17 mouse cellular contexts compared by ENCODE assay signal in the genomic region with DNA sequence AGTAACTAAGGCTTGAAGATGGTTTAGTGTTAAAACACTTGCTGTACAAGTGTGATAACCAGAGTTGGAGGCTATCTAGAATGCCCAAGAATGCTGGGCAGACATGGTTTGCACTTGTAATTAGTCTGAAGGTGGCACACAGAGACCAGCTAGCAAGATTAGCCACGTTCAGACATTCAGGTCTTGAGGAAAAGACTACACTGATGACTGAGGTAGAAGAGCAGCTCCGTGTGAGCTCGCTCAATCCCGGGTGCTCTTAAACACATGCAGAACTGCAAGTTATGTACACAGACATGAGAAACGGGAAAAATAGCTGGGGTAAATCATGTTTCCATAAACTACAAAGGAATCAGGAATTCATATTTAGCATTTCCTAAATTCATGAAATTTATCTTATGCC.
"Had no signal": no experiment of that assay in that cellular context is flagged by ENCODE, and none has a peak within 500 bp of the region (broad histone marks: within the 10 kb centered on the region; RNA-seq: fewer than 3 reads in every experiment).

No protein-coding gene starts in this region.

- ATAC-seq: liver, postnatal 0 days; lung, postnatal 0 days; midbrain, embryonic 13.5 days; midbrain, embryonic 15.5 days had no signal

- H3K4me1 ChIP-seq: lung, embryonic 15.5 days; midbrain, embryonic 13.5 days; midbrain, embryonic 15.5 days; neural tube, embryonic 13.5 days; neural tube, embryonic 15.5 days had no signal

- H3K9me3 ChIP-seq: liver, embryonic 15.5 days; lung, embryonic 15.5 days; midbrain, embryonic 13.5 days; midbrain, embryonic 15.5 days; neural tube, embryonic 13.5 days; neural tube, embryonic 15.5 days had no signal

- H3K4me3 ChIP-seq: liver, embryonic 15.5 days; lung, embryonic 15.5 days; midbrain, embryonic 13.5 days; midbrain, embryonic 15.5 days; neural tube, embryonic 13.5 days; neural tube, embryonic 15.5 days had no signal

- DNase-seq: liver, postnatal 0 days; lung, adult 2 months; lung, postnatal 14 days; lung, postnatal 36 days; right cerebral cortex, postnatal 14 days; thymus, adult 18-20 months; thymus, postnatal 14 days; thymus, postnatal 36 days had no signal

- H3K27me3 ChIP-seq: liver, embryonic 15.5 days; lung, embryonic 15.5 days; midbrain, embryonic 13.5 days; midbrain, embryonic 15.5 days; neural tube, embryonic 13.5 days; neural tube, embryonic 15.5 days had no signal

- H3K4me2 ChIP-seq: liver, embryonic 15.5 days; lung, embryonic 15.5 days; midbrain, embryonic 11.5 days; midbrain, embryonic 13.5 days; midbrain, embryonic 15.5 days; neural tube, embryonic 13.5 days; neural tube, embryonic 15.5 days had no signal

- H3K27ac ChIP-seq: liver, embryonic 15.5 days; lung, embryonic 15.5 days; macrophage; midbrain, embryonic 13.5 days; midbrain, embryonic 15.5 days; neural tube, embryonic 13.5 days; neural tube, embryonic 15.5 days had no signal

- H3K9ac ChIP-seq: liver, embryonic 15.5 days; liver, postnatal 0 days; lung, embryonic 15.5 days; midbrain, embryonic 13.5 days; midbrain, embryonic 15.5 days; neural tube, embryonic 13.5 days; neural tube, embryonic 15.5 days had no signal
